Mouse (Mus musculus) embryonic fibroblast, embryonic 13.5 days (primary cell): ENCODE data around the gene Adgrf3.

Experiments used
- CTCF ChIP-seq: IDR thresholded peaks from 2 replicates; pipeline ENCODE4 v1.5.1; 2011; ENCODE audit warnings: mild to moderate bottlenecking, control low read depth, low read length, moderate library complexity, borderline replicate concordance; ENCODE audit not compliant: insufficient read depth
- POLR2A ChIP-seq: IDR thresholded peaks from 2 replicates; pipeline ENCODE4 v1.6.1; 2011; ENCODE audit warnings: low read depth, mild to moderate bottlenecking, control low read depth, low read length, moderate library complexity

DNA sequence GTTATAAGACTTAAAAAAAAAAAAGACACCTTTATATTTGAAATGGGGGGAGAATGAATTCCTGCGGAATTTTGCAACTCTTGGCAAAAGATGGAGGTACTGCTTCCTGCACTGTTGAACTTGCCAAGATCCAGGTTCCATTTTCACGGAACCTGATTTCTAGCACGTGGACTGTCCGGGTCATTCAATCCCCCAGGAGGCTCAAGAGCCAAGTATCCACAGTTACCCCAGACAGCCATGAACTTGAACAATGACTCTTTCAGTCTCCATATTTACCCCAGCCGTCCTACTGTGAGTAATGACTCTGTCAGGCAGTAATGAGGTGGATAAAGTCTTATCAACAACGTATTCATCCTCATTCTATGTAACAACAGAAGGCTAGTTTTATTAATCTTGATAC lies 59.0 kb downstream of the Adgrf3 start:
- TF ChIP-seq CTCF (no peak), POLR2A (no peak)
